Mouse (Mus musculus): ENCODE data around the gene St8sia4.
A peak's percentile ranks its signal among the peaks of the same experiment; 100 is the strongest.

The St8sia4 gene

DNA sequence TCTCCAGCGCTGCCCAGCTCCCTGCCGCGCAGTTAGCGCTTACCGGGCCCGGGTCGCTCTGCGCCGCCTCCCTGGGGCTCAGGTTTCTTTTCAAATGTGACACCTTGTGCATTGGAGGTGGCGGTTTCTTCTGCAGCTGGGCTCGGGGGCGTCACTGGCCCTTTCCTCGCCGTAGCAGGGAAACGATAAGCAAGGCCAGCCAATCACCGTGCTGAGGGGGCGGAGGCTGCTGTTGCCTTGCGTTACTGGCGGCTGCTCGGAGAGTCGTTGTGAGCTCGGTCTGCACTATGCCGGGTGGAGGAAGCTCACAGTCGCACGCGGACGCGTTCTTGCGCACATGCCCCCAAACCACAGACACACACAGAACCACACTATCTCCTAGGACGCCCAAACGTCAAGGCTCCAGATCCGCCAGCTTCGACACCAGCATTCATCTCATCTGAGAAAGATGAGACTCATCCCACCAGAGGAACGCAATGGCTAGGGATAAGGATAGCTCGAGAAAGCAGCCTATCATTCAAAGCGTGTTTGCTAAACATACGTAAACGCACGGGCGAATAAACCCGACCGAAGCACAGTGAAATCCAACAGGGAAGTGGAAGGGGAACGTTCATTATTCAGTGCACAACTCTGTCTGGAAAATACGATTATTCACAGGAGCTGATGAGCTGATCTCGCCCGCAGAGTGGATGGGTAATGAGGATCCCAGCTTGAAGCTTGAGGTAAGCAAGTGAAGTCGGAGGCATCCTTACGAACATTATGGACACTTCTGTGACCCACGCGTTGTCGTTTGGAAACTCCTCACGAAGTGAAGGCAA lies at the start of gene St8sia4:
Gene St8sia4 (minus strand): TSS at position 137 of the 818 bp plus-strand sequence.
- DNase-seq: peak; percentile 83 to 90

DNA sequence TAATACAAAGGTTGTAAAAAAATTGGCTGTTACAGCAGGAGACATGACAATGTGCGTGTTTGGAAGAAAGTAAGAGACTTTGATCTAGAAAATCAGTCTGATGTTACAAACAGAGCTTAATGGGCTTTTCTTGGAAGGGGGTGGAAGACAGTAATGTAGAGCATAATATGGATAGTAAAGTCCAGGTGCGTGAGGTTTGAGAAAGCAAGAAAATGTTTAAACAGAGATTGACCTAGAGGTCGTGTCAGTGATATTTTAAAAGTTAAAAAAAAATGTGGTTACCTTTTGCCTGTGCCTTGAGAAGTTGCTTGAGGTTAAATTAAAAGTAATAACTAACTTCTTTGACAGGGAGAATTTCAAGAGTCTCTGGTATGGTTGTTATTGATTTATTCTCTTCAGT lies 41.8 kb upstream of the St8sia4 start:
- no peak for DNase-seq

- no peak for DNase-seq
These were observed 32.5 kb upstream of the St8sia4 start for GRCm38 (mm10) chr1:95699903-95700302.

- no peak for DNase-seq
These were observed 6.7 kb upstream of the St8sia4 start for GRCm38 (mm10) chr1:95674052-95674451.

- no peak for DNase-seq
These were observed 958 bp upstream of the St8sia4 start for GRCm38 (mm10) chr1:95668253-95668805.

DNA sequence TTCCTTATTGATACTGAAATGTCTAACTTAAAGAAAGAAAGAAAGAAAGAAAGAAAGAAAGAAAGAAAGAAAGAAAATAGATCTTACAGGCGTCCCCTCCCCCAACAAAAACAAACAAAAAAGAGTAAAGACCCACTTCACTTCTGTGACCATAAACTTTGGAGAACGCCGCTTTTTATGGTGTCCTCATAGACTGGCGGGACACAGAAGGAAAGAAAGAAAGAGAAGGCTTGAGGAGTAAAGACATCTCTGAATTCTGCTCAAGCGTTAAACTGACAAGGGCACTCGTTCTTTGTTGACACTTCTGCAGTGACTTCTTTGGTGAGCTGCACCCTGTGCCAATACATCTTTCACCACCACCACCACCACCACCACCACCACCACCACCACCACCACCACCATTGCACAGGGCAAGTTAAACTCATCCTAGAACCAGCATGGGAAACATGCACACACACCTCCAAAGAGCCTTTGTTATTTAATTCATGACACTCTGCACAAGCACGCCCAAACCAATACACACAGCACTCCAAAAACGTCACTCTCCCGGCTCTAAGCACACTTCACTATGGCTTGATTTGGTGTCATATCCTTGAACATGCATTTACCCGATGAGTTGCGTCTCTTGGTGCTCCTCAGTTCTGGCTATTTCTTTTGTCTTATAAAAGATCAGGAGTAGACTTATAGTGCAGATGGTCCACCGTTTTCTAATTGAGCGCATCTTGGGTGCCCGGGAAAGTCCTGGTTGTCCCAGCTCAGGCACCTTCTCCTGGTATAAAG lies 640 bp downstream of the St8sia4 start:
- DNase-seq: peak; percentile 5 to 16

DNA sequence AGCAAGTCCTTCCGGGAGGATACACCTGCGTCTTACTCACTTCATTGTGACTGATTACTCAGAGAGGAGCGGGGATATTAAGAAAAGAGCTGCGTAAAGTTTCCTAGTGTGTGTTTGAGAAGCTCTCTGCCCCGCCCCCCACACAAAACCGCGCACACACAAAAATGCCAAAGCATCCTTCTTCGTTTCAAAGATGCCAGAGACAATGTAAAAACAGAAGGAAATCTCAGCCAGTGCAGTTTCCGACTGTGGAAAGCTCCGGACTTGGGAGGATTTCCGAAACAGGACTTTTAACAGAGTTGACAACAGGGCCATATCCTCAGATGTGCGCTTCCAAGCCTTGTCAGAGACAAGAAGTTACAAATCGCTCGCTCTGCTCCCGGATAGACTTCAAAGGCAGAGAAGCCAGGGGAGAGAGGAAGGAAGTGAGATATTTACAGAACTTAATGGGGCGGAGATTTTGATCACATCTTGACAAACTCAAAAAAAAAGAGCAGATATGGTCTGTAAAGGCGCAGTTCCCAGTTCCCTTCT lies 1.4 kb downstream of the St8sia4 start:
- DNase-seq: peak; percentile 14 to 52

DNA sequence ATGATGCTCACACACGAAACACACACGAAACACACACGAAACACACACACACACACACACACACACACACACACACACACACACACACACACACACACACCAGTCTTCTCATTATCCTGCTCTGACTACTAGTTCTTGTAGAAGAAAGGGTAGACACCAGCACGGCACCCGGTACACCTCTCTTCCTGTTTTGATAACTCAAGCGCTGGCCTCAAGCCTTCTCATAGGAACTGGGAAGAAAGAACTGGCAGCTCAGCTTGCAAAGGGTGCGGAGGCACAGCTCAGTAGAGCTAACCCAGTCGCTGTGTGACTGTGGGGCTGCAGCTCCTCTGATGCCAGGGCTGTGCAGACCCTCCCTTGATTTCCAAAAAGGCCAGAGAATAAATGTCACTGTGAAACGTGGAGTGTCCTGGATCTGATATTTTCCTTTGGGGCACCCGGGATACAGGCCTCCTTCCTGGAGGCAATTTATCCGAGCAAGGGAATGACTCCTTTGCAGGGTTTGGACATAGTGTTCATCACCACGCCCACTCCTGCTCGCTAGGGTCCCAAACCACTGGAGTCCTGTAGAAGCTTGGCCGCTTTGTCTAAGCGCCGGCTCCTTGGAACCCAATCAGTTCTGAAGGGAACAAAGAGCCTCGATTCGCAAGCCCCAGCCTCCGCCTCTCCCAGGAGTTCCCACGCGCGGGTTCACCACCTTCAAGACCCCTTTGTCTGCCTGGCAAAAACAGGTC lies 2.2 kb downstream of the St8sia4 start:
- peak; percentile 46 to 55 for DNase-seq

DNA sequence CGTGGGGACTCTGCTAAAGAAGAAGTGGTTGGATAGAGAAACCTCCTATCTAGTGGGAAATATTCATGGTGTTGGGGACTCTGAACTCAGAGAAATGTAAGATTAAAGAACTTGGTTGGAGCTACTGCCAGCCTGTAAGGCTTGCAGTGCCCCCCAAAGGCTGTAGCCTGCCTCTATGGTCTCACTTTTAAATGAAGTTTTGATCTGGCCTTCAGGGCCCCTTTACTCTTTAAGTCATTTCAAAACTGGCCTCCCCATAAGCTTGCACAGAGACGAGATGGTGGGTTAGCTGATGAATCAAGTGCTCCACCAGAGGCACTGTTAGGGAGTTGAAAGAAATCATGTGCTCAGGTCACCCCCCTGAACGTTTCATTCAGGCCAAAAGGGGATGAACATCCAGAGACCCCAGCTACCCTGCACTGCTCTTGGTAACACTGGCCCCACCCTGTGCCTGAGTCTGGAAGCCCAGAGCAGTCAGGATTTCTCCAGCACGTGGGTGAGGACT lies 3.0 kb downstream of the St8sia4 start:
- peak; percentile 16 to 44 for DNase-seq

DNA sequence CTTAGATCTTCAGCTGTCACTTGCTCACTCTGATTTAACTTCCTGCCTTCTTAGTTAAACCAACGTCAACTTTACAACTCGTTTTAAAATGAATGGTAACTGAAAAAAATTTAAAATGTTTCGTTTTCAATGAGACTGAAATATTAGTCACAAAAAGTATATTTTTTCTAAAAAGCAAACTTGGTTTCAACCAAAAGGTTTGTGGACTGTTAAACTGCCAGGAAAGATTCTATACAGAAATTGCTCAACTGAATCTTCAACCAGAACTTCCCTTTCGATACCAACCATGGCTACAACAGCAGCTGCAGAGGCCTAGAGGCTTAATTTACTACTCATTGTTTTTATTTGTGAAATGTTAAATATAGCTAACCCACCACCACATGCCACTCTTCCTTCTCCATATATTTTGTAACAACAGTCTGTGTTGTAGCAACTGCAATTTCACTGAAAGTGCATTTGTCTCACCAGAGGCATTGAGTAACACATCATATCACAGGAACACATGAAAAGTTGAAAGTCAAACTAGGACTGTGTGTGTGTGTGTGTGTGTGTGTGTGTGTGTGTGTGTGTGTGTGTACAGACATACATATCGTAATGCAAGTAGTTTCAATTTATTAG lies 10.2 kb downstream of the St8sia4 start:
- no peak for DNase-seq

- no peak for DNase-seq
These were observed 11.8 kb downstream of the St8sia4 start for GRCm38 (mm10) chr1:95655564-95655963.

DNA sequence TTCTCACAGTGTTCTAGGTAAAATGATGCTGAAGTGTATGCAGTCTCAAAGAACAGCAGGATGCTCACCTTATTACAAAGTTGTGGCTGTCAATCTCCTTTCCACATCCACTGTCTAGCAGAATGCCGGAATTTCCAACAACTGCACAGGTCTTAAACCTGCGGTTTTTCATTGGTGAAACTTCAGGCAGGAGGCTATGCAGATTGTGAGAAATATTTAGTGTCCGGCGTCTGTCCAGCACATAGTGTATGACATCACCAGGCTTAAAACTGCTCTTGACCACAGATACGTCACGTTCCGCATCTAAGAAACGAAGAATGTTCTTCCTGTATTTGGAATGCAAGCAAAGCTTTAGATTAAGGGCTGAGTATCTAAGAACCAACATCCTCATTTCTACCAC lies 13.9 kb downstream of the St8sia4 start:
- DNase-seq: no peak

GRCm38 (mm10) chr1:95644292-95644691 lies 23.1 kb downstream of the St8sia4 start:
- no peak for DNase-seq

DNA sequence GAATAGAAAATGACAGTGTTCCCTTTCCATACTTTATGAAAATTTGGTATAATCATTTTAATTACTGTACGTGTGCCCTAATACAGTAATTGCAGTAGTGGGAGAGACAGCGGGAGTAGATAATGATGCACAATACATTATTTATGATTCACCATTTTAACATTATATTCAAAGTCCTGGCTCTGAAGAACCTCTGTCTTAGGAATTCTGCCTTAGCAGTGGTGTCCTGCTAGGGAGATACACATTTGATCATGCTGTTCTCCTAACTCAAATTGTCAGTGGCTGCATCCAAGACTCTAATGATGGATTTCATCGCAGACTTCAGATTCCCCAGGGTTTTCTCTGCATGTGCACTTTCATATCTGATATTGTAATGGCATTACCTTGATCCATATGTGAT lies 28.4 kb downstream of the St8sia4 start:
- no peak for DNase-seq

- no peak for DNase-seq
These were observed 43.0 kb downstream of the St8sia4 start for GRCm38 (mm10) chr1:95624376-95624775.

GRCm38 (mm10) chr1:95618647-95619046 lies 48.7 kb downstream of the St8sia4 start:
- DNase-seq: no peak

DNA sequence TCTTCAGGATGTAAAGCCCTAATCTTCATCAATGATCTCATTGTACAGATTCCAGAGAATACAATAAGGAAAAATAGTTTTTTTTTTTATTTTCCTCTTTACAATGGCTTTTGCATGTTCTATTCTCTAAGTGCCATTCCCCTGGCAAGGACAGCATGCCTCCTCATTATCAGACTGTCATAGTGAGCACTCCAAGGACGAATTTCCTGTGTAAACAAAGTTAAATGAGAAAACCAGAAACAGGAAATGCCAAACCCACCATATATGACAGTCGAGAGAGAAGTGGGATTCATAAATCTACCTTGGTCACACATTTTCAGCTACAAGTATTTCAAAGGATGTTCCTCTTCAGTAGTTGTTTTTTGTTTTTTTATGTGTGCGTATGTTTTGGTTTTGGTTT lies 49.2 kb downstream of the St8sia4 start:
- DNase-seq: no peak

DNA sequence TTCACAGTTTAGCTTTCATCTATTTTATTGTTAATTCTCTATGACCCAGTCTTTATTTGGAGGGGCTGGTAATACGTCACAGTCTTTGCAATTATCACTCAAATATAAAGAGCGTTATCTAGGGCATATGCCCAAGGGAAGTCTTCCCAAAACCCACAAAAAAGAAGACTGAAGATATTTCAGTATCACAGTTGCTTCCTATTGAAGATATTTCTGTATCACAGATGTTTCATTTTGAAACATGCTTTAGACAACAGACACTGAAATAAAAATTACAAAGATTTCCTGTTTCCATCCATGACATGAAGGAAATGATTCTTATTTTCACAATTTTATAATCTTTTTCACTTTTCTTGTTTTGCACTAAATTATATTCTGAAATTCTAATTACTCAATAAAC lies 57.4 kb downstream of the St8sia4 start:
- DNase-seq: no peak

DNA sequence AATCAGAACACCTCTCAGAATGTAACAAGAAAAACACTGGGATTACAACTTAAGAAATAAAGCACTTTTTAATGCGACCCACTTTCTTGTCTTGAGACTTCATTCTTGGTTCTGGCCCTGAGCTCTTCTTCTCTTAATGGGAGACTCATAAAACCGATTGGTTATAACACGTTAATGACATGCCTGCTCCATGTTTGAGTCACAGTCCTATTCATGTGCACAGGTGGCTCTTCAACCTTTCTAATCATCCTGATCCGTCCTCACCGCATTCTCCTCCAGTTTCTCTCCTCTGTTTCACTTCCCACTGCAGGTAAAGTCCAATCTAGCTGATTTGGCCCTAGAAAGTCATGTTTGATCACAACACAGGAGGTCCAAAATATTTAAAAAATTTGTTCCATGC lies 58.3 kb downstream of the St8sia4 start:
- DNase-seq: no peak

DNA sequence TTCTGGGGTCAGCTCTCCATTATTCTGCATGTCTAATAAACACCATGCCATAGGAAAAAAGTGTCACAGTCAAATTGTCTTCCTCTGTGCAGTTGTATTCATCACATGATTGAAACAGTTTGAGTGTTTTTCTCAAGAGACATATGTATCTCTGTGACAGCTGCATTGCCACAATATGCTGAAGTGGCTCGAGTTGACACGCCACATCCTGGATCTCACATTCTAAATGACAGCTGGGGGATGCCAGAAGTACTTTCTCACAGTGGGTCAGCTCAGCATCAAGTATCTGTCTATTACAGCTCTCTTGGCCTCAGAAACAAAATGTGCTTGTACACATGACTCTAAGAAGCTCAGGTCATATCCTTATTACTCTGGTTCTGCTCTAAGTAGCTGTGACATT lies 61.9 kb downstream of the St8sia4 start:
- peak in 1 of 2 experiments; percentile 12 for DNase-seq

- no peak for DNase-seq
These were observed 69.3 kb downstream of the St8sia4 start for GRCm38 (mm10) chr1:95598108-95598507.

DNA sequence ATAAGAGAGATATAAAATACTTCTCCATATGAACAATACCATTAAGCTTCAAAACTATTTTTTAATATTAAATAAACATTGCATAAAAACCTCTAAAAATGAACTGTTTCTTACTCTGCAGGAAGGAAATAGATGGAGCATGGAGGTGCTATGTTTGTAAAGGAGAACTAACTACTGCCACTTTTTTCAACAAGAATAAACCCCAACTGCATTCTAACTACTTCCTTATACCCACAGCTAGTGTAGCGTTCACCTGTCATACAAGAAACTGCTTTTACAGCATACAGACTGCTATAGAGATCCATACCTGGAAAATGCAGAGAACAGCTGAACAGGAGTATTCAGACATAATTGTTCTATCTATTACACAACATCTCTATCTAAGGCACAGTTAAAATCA lies 70.5 kb downstream of the St8sia4 start:
- no peak for DNase-seq
